Mouse (Mus musculus): ENCODE measurements at regions not wholly inside any gene's neighbourhood (a gene's known extent, or its start where the extent isn't known, plus 50 kb on each side); places are given as distances from the start of the nearest gene placed in this dataset.
A peak's percentile ranks its signal among the peaks of the same experiment; 100 is the strongest.

DNA sequence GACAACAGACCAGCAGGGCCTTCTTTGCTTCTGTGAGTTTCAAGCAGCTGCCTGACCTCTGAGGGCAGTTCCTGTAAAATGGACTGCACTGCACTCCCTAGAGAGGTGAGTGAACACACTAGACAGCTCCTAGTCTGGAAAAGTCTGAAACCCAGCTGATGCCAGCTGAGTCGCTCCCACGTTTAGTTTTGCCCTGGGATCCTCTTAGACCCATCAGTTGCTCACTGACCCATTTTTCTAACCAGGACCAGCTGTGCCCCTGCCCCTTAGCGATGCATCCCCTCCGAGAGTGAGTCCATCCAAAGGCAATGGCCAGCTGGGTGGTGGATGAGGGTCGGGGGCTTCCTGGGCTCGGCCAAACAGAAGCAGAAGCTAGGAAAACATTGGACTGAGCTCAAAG lies 62.2 kb upstream of the Top1 start:
- DNase-seq (ENCODE audit: low spot score): no peak

DNA sequence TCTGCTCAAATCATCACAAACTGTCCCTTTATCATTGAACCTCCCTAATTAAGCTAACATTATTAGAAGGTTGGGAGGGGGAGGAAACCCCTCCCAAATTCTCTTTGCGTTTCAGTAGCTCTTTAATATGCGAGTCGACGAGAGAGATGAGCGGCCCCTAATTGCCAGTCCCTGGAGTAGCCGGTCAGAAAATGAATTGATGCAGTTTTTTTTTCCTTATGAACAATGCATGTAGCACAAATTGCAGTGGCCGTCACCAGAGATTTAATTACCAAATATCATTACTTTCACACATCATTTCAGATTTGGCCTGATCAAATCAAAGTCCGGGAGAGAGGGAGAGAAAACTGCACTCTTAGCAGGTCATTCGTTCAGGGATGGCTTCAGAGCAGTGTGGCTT lies 61.1 kb upstream of the Top1 start:
- DNase-seq (ENCODE audit: low spot score): no peak

DNA sequence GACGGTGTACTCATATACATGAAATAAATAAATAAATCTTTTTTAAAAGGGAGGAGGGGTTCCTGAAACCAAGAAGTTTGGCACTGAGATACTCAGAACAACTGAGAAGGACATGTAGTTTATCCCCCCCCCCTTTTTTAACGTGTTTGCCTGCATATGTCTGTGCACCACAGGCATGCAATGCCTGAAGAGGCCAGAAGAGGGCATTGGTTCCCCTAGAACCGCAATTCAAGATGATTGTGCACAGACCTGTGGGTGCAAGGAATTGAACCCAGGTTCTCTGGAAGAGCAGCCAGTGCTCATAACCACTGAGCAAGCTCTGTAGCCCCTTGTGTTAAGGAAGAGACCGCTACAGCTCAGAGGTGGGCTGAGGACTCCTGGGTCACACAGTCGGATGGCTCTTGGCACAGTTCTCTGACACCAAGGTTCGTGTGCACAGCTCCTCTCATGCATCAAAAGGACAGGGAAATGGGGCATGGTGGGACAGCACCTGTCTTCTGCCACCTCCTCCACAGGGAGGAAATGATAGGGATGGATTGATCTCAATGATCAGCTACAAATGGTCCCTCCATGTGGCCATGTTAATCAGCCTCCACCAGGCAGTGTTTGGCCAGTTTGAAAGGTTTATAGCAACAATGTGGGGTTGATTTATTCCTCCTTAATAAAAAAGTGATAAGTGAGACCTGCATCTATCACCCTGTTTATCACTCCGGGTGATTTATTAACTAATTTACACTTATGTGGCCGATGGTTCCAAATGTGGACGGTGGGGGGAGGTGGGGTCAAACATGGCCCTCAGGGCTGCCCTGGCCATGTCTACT lies 58.5 kb upstream of the Top1 start:
- DNase-seq (ENCODE audit: low spot score): no peak

DNA sequence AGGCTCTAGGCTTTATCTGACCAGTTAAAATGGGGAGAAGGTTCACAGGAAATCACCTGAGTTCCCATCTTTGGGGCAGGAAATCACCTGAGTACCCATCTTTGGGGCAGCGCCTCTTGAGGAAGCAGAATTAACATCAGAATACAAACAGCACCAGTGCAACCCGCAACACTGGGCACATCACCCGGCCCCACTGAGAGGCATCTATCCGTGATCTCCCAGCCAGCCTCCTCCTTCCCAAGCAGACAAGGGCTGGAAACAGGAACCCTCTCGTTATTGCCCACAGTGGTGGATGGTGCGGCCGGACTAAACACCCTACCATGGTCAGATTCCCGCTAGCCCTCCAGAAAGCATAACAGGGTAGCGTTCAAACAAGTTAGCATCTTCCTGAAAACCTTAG lies 57.3 kb upstream of the Top1 start:
- DNase-seq (ENCODE audit: low spot score): no peak

DNA sequence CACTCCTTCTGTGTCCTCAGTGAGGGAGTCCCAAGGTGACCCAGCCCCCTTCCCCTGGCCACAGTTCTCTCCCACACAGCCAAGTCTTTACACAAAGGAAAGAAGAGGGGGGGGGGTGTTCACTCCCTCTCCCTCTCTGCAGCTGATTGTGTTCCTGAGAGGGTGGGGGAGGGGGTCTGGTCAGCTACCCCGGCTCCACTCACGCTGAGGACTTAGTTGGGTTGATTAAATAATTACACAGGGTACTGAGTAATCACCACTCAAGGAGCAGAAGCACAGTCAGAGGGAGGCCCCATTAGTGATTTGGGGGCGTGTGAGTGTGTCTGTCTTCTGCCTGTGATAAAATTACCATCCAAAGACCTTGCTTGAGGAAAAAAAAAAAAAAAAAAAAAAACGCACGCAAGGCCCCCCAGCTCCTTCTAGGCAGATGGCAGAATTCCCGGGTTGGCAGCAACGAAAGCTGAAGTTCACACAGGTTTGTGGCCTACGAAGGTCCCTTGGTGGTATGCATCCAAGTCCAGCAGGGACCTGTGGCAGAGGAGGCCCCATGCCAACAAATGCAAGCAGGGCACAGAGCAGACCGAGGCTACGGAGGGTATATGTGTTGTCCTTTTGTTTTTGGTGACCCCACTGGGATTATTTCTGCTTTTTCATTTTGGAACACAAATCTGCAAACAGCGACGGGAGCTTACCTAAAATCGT lies 55.3 kb upstream of the Top1 start:
- DNase-seq (ENCODE audit: low spot score): no peak

DNA sequence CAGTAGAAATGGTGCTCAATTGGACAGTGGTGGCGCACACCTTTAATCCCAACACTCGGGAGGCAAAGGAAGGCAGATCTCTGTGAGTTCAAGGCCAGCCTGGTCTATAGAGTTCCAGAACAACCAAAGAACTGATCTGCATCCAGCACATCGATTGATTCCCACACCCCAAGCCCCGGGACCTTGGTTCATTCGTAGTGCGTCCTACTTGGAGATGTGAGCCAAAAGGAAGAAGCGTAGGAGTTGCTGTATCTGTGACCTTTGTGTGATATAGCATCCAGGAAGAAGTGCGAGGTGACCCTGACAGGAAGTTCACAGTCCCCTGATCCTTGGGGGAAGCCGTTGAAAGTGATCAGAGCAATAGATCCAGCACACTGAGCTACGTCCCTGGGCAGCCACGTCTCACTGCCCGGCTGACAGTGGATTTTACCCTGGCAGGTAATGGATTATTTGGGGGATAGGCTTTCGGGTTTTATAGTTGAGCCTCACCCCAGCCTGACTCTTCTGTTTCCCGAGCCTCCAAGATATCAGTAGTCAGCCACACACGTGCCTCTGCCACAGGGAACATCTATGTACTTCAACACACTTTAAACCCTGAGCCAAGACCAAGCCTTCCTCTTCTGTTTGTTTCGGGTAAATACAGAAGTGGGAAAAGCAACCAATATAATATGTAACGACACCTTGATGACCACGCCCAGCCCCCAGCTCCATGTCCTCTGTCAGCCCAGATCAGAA lies 54.1 kb upstream of the Top1 start:
- no peak for DNase-seq (ENCODE audit: low spot score)

DNA sequence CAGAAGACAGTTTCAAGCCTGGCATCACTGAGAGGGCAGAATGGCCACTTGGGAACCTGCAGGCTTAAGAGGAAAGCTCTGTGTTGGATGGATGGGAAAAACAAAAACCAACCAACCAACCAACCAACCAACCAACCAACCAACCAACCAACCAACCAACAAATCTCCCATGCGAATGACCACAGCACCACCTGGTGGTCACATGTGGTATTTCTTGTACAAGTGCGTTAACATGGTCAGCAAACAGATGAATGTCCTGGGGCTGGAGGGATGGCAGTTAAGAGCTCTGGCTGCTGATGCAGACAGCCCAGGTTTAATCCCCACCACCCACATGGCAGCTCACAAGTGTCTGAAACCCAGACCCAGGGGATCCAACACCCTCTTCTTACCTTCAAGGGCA lies 52.7 kb upstream of the Top1 start:
- peak; percentile 67 for DNase-seq (ENCODE audit: low spot score)
